Mouse (Mus musculus) ZHBTc4 (cell line): ENCODE measurements around the gene Atp23.

Experiments used
- DNase-seq: peaks from one replicate; pipeline ENCODE4 v3.0.0-alpha.2; 2011; ENCODE audit warnings: low read depth, low spot score

Atp23 gene

GRCm38 (mm10) chr10:126911479-126911878 is 10.3 kb upstream of the Atp23 start:
- DNase-seq: no peak

- DNase-seq: no peak
Observed at GRCm38 (mm10) chr10:126906811-126907210, 5.7 kb upstream of the Atp23 start.

GRCm38 (mm10) chr10:126905650-126906075 is 4.5 kb upstream of the Atp23 start:
- DNase-seq: peak; percentile 97

GRCm38 (mm10) chr10:126905086-126905485 is 3.9 kb upstream of the Atp23 start:
- peak; percentile 50 for DNase-seq

GRCm38 (mm10) chr10:126904221-126904620 is 3.1 kb upstream of the Atp23 start:
- peak; percentile 89 for DNase-seq

- DNase-seq: no peak
Observed at GRCm38 (mm10) chr10:126901488-126901843, 311 bp upstream of the Atp23 start.

- DNase-seq: peak; percentile 42
Observed at GRCm38 (mm10) chr10:126895891-126896290, 5.3 kb downstream of the Atp23 start.

- no peak for DNase-seq
Observed at GRCm38 (mm10) chr10:126894061-126894460, 7.1 kb downstream of the Atp23 start.

GRCm38 (mm10) chr10:126893145-126893544 is 8.0 kb downstream of the Atp23 start:
- no peak for DNase-seq

GRCm38 (mm10) chr10:126873755-126874154 is 27.4 kb downstream of the Atp23 start:
- DNase-seq: peak; percentile 33

GRCm38 (mm10) chr10:126872256-126872655 is 28.9 kb downstream of the Atp23 start:
- DNase-seq: no peak

- peak; percentile 70 for DNase-seq
Observed at GRCm38 (mm10) chr10:126869372-126870318, 31.5 kb downstream of the Atp23 start.

- no peak for DNase-seq
Observed at GRCm38 (mm10) chr10:126865284-126865683, 35.9 kb downstream of the Atp23 start.

- DNase-seq: no peak
Observed at GRCm38 (mm10) chr10:126862193-126862592, 39.0 kb downstream of the Atp23 start.

- DNase-seq: peak; percentile 71
Observed at GRCm38 (mm10) chr10:126853286-126853685, 47.9 kb downstream of the Atp23 start.

GRCm38 (mm10) chr10:126845309-126845911 is 55.7 kb downstream of the Atp23 start:
- DNase-seq: no peak

- DNase-seq: peak; percentile 80
Observed at GRCm38 (mm10) chr10:126844689-126845088, 56.5 kb downstream of the Atp23 start.

GRCm38 (mm10) chr10:126840266-126840665 is 60.9 kb downstream of the Atp23 start:
- DNase-seq: no peak

- peak; percentile 83 for DNase-seq
Observed at GRCm38 (mm10) chr10:126833006-126833405, 68.1 kb downstream of the Atp23 start.

GRCm38 (mm10) chr10:126831329-126831728 is 69.8 kb downstream of the Atp23 start:
- no peak for DNase-seq

GRCm38 (mm10) chr10:126828618-126829017 is 72.5 kb downstream of the Atp23 start:
- DNase-seq: no peak

GRCm38 (mm10) chr10:126827941-126828593 is 73.1 kb downstream of the Atp23 start:
- no peak for DNase-seq
